Mouse (Mus musculus) erythroblast, embryonic 14.5 days (primary cell): ENCODE results near the gene Xab2.

Source experiments
- GATA1 ChIP-seq: IDR thresholded peaks from 2 replicates; pipeline ENCODE4 v1.6.1; 2012; ENCODE audit warnings: low read length, inconsistent platforms, mixed read lengths
- TAL1 ChIP-seq: IDR thresholded peaks from 3 replicates; pipeline ENCODE4 v1.6.1; 2012; ENCODE audit warnings: low read length, inconsistent platforms, mixed read lengths

DNA sequence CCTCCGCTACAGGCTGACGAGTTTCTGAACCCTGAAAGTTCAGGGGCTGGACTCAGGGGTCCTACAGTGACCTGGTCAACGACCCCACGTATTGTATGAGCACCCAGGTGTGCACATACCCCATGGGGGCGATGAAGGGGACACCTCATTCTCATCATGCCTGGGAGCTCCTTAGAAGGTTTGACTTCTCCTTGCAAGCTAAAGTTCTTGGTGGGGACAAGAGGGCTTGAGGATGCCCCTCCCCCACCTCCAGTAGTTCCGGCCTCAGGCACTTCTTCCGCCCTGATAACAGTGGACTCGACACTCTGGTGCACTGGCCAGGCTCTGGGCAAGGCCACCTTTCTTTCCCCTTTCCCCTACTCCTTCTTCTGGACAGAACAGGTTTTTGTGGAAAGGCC lies 10.4 kb upstream of the Xab2 start:
- TF ChIP-seq TAL1, result no peak
- TF ChIP-seq GATA1, result no peak
